Mouse (Mus musculus) 3T3-L1 (cell line): Measurements from ENCODE around the gene 9130204L05Rik.

Experiments used
- DNase-seq: peaks from one replicate; pipeline ENCODE4 v3.0.0-alpha.2; 2015; ENCODE audit warnings: low read depth, low spot score

Gene 9130204L05Rik

DNA sequence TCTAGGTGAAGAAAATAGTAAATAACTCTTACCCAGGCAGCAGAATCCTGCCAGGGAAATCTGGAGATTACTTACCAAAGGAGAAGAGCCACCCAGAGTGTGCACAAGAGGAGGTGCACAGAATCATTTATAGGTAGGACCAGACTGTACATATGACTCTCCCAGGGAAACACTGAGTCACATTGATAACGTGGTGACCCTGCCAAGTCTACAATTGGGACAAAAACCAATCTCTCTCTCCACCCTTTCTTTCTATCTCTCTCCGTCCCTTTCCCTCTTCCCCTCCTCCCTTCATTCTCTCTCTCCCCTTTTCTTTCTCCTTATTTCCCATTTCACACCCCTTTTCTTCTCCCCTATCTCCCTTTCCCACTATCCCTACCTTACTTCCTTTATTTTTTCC is at the start of gene 9130204L05Rik:
TSS of gene 9130204L05Rik (minus strand) at position 101 of the 400 bp plus-strand sequence.
- no peak for DNase-seq

DNA sequence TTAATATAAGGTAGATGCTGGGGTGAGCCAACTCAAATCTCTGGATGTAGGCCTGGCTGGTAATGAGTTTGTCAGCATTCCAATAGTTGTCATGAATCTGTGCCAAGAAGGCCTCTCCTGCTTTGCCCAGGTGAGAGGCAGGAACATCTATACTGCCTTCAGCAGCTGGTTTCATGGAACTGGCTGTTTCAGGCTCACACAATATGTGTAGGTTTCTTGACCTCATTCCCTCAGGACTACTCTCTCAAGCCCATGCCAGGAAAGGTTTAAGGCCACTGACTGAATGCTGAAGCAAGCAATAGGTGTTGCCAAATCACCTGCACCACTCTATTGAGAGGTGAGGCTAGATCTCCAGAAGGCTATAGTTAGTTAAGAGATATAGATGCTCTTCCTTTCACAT is 18.1 kb upstream of the 9130204L05Rik start:
- no peak for DNase-seq

DNA sequence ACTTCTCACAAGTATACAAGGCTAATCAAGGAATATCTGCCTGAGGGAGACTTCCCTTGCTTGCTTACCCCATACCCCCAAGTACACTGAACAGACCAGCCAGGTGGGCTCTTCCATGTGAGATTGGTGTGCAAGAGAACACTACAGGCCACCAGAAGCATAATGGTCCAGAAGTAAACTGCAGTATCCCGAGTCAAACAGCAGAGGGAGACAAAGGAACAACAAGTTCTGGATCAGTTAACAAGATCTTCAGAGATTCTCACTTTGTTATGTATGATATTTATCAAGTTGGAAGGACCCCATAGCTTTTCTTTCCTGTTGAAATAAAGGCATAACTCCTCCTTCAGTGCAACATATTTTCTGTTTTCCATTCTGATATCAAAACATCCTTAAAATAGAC is 31.4 kb downstream of the 9130204L05Rik start:
- DNase-seq: peak; percentile 72

DNA sequence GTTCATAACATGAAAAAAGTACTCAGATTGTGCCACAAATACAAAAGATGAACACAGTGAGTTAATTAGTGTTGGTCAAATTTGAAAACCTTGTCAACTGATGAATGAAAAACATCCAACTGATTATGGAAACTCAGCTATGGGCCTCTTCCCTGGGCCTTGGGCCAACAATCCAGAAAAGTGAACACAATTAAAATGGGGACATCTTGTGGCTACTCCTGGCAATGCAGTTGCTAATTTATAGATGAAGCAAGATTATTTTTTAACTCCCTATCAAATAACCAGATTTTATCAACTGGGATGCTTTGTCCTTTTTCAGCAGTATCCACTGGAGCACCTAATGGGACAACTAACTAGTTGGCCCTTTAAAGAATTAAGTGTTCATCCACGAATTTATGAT is 37.9 kb downstream of the 9130204L05Rik start:
- DNase-seq: peak; percentile 63
